ENCODE assay signal across 12 mouse cellular contexts in the genomic region with DNA sequence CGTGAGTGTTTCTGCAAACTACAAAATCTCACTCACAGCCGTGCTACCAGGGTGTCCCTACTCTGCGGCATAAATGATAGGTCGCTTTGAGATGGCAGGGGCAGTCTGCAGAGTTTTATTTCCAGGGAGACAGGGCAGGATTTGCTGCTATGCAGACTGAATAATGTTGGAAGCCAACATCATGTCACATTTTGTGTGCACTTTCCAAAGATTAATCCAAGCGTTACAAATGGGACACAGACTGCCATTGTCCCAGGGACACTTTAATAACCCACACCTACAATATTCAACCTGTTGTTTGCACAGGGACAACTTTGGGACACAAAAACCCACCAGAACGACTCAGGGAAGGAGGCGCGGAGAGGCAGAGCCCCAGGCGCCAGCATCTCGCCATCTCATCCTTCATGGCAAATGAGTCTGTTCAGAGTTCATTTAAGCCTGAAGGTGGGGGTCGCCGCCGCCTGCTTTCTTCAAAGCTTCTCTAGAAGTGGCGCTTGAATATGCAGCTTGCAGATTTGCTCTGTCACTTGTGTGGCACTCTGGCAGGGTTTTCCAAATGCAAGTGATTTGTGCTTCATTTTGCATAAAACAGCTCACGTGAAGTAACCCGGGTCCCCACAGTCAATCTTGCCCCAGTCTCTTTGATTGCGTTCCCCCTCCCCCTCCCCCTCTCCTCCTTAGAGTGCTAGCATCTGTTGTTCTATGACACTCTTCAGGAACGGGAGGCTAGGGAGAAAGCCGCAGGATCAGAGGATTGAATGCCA. TPM values are rescaled to one million over a fixed set of nuclear protein-coding genes. Genes with fewer than 3 reads are reported as not detected.
DNase-seq lines count a peak whose midpoint lies in the region; ATAC-seq lines count a peak whose summit lies in the region.
"Had no signal": no experiment of that assay in that cellular context is flagged by ENCODE, and none has a peak within 500 bp of the region (broad histone marks: within the 10 kb centered on the region; RNA-seq: fewer than 3 reads in every experiment).

No protein-coding gene starts in this region.

- H3K4me3 ChIP-seq in kidney, embryonic 14.5 days (ENCODE audit: low read length): no peak overlapping the region
- peak overlapping the region; percentile 43 for H3K4me3 ChIP-seq in embryonic facial prominence, embryonic 10.5 days
- H3K4me3 ChIP-seq in hindbrain, embryonic 14.5 days (replicated peaks; ENCODE audit: low read length): 0 out of 2 replicates have a peak overlapping the region, but pooled peaks have one; percentile 10
- 0 out of 2 replicates have a peak overlapping the region, but pooled peaks have one; percentile 9 for H3K4me3 ChIP-seq in neural tube, embryonic 13.5 days
- H3K4me3 ChIP-seq: megakaryocyte, embryonic 14.5 days had no signal

- H3K4me1 ChIP-seq in kidney, embryonic 14.5 days (ENCODE audit: control insufficient read depth, insufficient read depth, low read length): 0 out of 2 replicates have a peak, but pooled peaks cover 4% of the 10 kb centered on the region
- peaks cover 9% of the 10 kb centered on the region for H3K4me1 ChIP-seq in embryonic facial prominence, embryonic 10.5 days
- H3K4me1 ChIP-seq in hindbrain, embryonic 14.5 days (replicated peaks; ENCODE audit: control insufficient read depth, insufficient read depth, low read length): peaks cover 14% of the 10 kb centered on the region
- peaks cover 14% of the 10 kb centered on the region for H3K4me1 ChIP-seq in neural tube, embryonic 13.5 days (replicated peaks)
- H3K4me1 ChIP-seq: megakaryocyte, embryonic 14.5 days had no signal

- 8% methylated on average over 19 of the region's 19 CpGs for WGBS in kidney, embryonic 14.5 days
- WGBS in embryonic facial prominence, embryonic 10.5 days: 8% methylated on average over 19 of the region's 19 CpGs
- WGBS in hindbrain, embryonic 14.5 days: 5% methylated on average over 19 of the region's 19 CpGs
- WGBS in neural tube, embryonic 13.5 days: 3% methylated on average over 19 of the region's 19 CpGs

- no peaks in the 10 kb centered on the region for H3K9me3 ChIP-seq in kidney, embryonic 14.5 days (ENCODE audit: control insufficient read depth, low read length)
- no peaks in the 10 kb centered on the region for H3K9me3 ChIP-seq in embryonic facial prominence, embryonic 10.5 days
- H3K9me3 ChIP-seq in hindbrain, embryonic 14.5 days (ENCODE audit: control insufficient read depth, low read length): no peaks in the 10 kb centered on the region
- H3K9me3 ChIP-seq in neural tube, embryonic 13.5 days: no peaks in the 10 kb centered on the region
- H3K9me3 ChIP-seq: megakaryocyte, embryonic 14.5 days had no signal

- no peak overlapping the region for H3K9ac ChIP-seq in kidney, embryonic 14.5 days (ENCODE audit: low read depth, low read length)
- H3K9ac ChIP-seq in hindbrain, embryonic 14.5 days: no peak overlapping the region
- 0 out of 2 replicates have a peak overlapping the region, but pooled peaks have one; percentile 1 for H3K9ac ChIP-seq in neural tube, embryonic 13.5 days

- DNase-seq in kidney, postnatal 25 days: no peak
- peak; percentile 45 for DNase-seq in embryonic facial prominence, embryonic 10.5 days (ENCODE audit: low spot score)
- DNase-seq in hindbrain, embryonic 14.5 days (ENCODE audit: low spot score): peak; percentile 42
- DNase-seq in lung, postnatal 25 days (ENCODE audit: low spot score): no peak
- DNase-seq in gastrocnemius, postnatal 25 days: no peak
- no peak for DNase-seq in ovary, postnatal 14 days (ENCODE audit: low spot score)
- DNase-seq: gastrocnemius, postnatal 14 days had no signal

- H3K27me3 ChIP-seq in kidney, embryonic 14.5 days (ENCODE audit: control insufficient read depth, insufficient read depth, low read length): 0 out of 2 replicates have a peak, but pooled peaks cover 5% of the 10 kb centered on the region
- H3K27me3 ChIP-seq in embryonic facial prominence, embryonic 10.5 days (replicated peaks; ENCODE audit: low read depth, poor library complexity, severe bottlenecking): peaks cover 38% of the 10 kb centered on the region
- H3K27me3 ChIP-seq in hindbrain, embryonic 14.5 days (ENCODE audit: control insufficient read depth, insufficient read depth, low read length): peaks cover 61% of the 10 kb centered on the region
- peaks cover 72% of the 10 kb centered on the region for H3K27me3 ChIP-seq in neural tube, embryonic 13.5 days

- H3K36me3 ChIP-seq in kidney, embryonic 14.5 days (ENCODE audit: control insufficient read depth, insufficient read depth, low read length): no peaks in the 10 kb centered on the region
- no peaks in the 10 kb centered on the region for H3K36me3 ChIP-seq in embryonic facial prominence, embryonic 10.5 days (replicated peaks)
- no peaks in the 10 kb centered on the region for H3K36me3 ChIP-seq in hindbrain, embryonic 14.5 days (replicated peaks; ENCODE audit: control insufficient read depth, insufficient read depth)
- H3K36me3 ChIP-seq in neural tube, embryonic 13.5 days: no peaks in the 10 kb centered on the region

- peak; percentile 39; the same call in 1 of the 2 replicates for ATAC-seq in kidney, embryonic 14.5 days (ENCODE audit: low FRiP score, low TSS enrichment)
- peak; percentile 39; the same call in 1 of the 2 replicates for ATAC-seq in hindbrain, embryonic 14.5 days (ENCODE audit: low FRiP score)
- ATAC-seq in neural tube, embryonic 13.5 days (ENCODE audit: low read depth): no peak

- no peak overlapping the region for H3K27ac ChIP-seq in kidney, embryonic 14.5 days (ENCODE audit: low read depth, low read length)
- no peak overlapping the region for H3K27ac ChIP-seq in embryonic facial prominence, embryonic 10.5 days (replicated peaks)
- H3K27ac ChIP-seq in hindbrain, embryonic 14.5 days: no peak overlapping the region
- H3K27ac ChIP-seq in neural tube, embryonic 13.5 days (replicated peaks): no peak overlapping the region

- peak overlapping the region; percentile 26 for H3K4me2 ChIP-seq in kidney, embryonic 14.5 days (replicated peaks; ENCODE audit: low read depth, low read length)
- H3K4me2 ChIP-seq in hindbrain, embryonic 14.5 days (replicated peaks): peak overlapping the region; percentile 43
- H3K4me2 ChIP-seq in neural tube, embryonic 13.5 days: peak overlapping the region; percentile 47

RNA-seq across cellular contexts. Expression of a gene that starts 40.6 kb away (rescaled TPM):
- polyA plus RNA-seq in kidney, embryonic 14.5 days (2014; fragmentation: Nextera tagmentation; extraction: Ambion mirVana): not detected in 2 replicates
- polyA plus RNA-seq in embryonic facial prominence, embryonic 10.5 days (2016; fragmentation: Nextera tagmentation; extraction: Ambion mirVana): 1.1 and 2.9 TPM in 2 replicates
- polyA plus RNA-seq in hindbrain, embryonic 14.5 days (2014; fragmentation: Nextera tagmentation; extraction: Ambion mirVana): 13.0 and 13.4 TPM in 2 replicates
- 0.81 and 1.0 TPM in 2 replicates for polyA plus RNA-seq in neural tube, embryonic 13.5 days (2015; fragmentation: Nextera tagmentation; extraction: Ambion mirVana)
- total RNA-seq in gastrocnemius, postnatal 25 days (2021): not detected
- total RNA-seq: gastrocnemius, postnatal 14 days; left cerebral cortex, postnatal 36 days had no signal
- polyA plus RNA-seq: spleen, adult 2 months had no signal

Comparison
In these comparisons a context has a peak if more than half of its experiments do, and no peak if none do; other contexts are left out.
1. DNase-seq: peak in embryonic facial prominence, embryonic 10.5 days (single experiment) and hindbrain, embryonic 14.5 days (single experiment); none in kidney, postnatal 25 days (0 of 2), lung, postnatal 25 days (single experiment), gastrocnemius, postnatal 25 days (single experiment) and ovary, postnatal 14 days (single experiment).
2. Peak in every context shown above with its lines, with median percentiles within 50 percentile points of each other: H3K4me2 ChIP-seq.